Mouse (Mus musculus) hindbrain, embryonic 16.5 days (tissue): ENCODE results near the gene Efna4. TPM values are rescaled to one million over a fixed set of nuclear protein-coding genes. Genes with fewer than 3 reads are reported as not detected.

Source experiments
- ATAC-seq: fragments of 200-750 bp; cut with Nextera tagmentation; 2 replicates; pipeline ENCODE4 v1.8.0; 2017; ENCODE audit warnings: moderate TSS enrichment, moderate library complexity
- H3K27ac ChIP-seq: fragments of 300-500 bp; sonication (generic); 2 replicates; pipeline ENCODE4 v1.5.1; 2014; ENCODE audit warnings: low read depth, mild to moderate bottlenecking, control low read depth, low read length, moderate library complexity
- H3K27me3 ChIP-seq: fragments of 300-500 bp; sonication (generic); replicated peaks from 2 replicates; pipeline ENCODE4 v1.6.1; 2014; ENCODE audit warnings: low read length; ENCODE audit not compliant: control insufficient read depth, insufficient read depth
- H3K36me3 ChIP-seq: fragments of 300-500 bp; sonication (generic); 2 replicates; pipeline ENCODE4 v1.6.1; 2014; ENCODE audit warnings: mild to moderate bottlenecking, low read length, moderate library complexity, mixed read lengths; ENCODE audit not compliant: control insufficient read depth, insufficient read depth
- H3K4me1 ChIP-seq: fragments of 300-500 bp; sonication (generic); 2 replicates; pipeline ENCODE4 v1.6.1; 2014; ENCODE audit warnings: low read depth, low read length; ENCODE audit not compliant: control insufficient read depth, insufficient read depth
- H3K4me2 ChIP-seq: fragments of 300-500 bp; sonication (generic); 2 replicates; pipeline ENCODE4 v1.6.1; 2014; ENCODE audit warnings: mild to moderate bottlenecking, low read length, control low read depth, moderate library complexity
- H3K4me3 ChIP-seq: fragments of 300-500 bp; sonication (generic); 2 replicates; pipeline ENCODE4 v1.5.1; 2014; ENCODE audit warnings: mild to moderate bottlenecking, low read length, control low read depth, moderate library complexity
- H3K9ac ChIP-seq: fragments of 300-500 bp; sonication (generic); 2 replicates; pipeline ENCODE4 v1.6.1; 2014; ENCODE audit warnings: low read depth, mild to moderate bottlenecking, control low read depth, low read length, moderate library complexity
- H3K9me3 ChIP-seq: fragments of 300-500 bp; sonication (generic); 2 replicates; pipeline ENCODE4 v1.6.1; 2014; ENCODE audit warnings: mild to moderate bottlenecking, low read length, moderate library complexity; ENCODE audit not compliant: control insufficient read depth
- WGBS: fragments of 180-500 bp; shearing (Covaris S2); extraction: QIAGEN DNeasy Blood & Tissue Kit; methylation state at CpG from one replicate; pipeline ENCODE4 v1.1.7; 2014; 5-methylcytosine and 5-hydroxymethylcytosine counted together
- polyA plus RNA-seq: library from polyadenylated mRNA; unstranded; fragments of >200 nt; fragmentation: Nextera tagmentation; extraction: Ambion mirVana; gene quantifications from 2 replicates; pipeline ENCODE4 v1.2.1, GENCODE M21; 2015

Gene Efna4
- polyA plus RNA-seq, 1 experiment from 2014 or later = 3.9 TPM

DNA sequence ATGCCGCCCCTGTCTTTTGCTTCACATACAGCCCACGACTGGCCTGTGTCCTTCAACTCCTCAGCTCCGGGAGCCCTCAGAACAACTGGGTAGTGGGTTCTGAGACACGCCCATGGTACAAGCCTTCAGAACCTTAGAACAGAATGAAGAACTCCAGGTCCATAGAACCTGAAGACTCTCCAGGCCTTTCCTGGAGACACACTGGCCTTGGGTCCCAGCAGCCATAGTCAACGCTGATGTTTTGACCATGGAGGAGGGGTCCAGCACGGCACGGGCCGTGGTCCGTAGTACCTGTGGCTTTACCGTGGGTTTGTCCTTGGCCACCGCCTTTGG, 27.3 kb upstream of the Efna4 start, which contains the start of gene Dcst1:
Dcst1 (minus strand) TSS at position 101 of the 333 bp plus-strand sequence.
- Histone ChIP-seq H3K4me1 (no peaks in the 10 kb centered on the region), H3K9me3 (no peaks in the 10 kb centered on the region), H3K27me3 (no peaks in the 10 kb centered on the region), H3K36me3 (no peaks in the 10 kb centered on the region), H3K9ac (no peak within 1 kb of the TSS), H3K27ac (no peak within 1 kb of the TSS), H3K4me2 (no peak within 1 kb of the TSS), H3K4me3 (no peak within 1 kb of the TSS)
- WGBS = 81% methylated on average over 11 of the region's 11 CpGs
- ATAC-seq = no peak

- Histone ChIP-seq H3K4me1 (no peaks in the 10 kb centered on the region), H3K4me3 (no peak overlapping the region), H3K36me3 (no peaks in the 10 kb centered on the region), H3K27me3 (no peaks in the 10 kb centered on the region), H3K9me3 (no peaks in the 10 kb centered on the region), H3K27ac (no peak overlapping the region), H3K4me2 (no peak overlapping the region), H3K9ac (no peak overlapping the region)
- no peak for ATAC-seq
- WGBS = 57% methylated on average over 8 of the region's 8 CpGs
These were observed 26.8 kb upstream of the Efna4 start for GRCm38 (mm10) chr3:89364631-89365030.

- Histone ChIP-seq H3K4me1 (no peaks in the 10 kb centered on the region), H3K9me3 (no peaks in the 10 kb centered on the region), H3K4me2 (no peak within 1 kb of the TSS), H3K27ac (no peak within 1 kb of the TSS), H3K27me3 (no peaks in the 10 kb centered on the region; the same call in 1 of the 2 replicates), H3K9ac (no peak within 1 kb of the TSS), H3K4me3 (no peak within 1 kb of the TSS), H3K36me3 (no peaks in the 10 kb centered on the region)
- no peak for ATAC-seq
- 85% methylated on average over 7 of the region's 7 CpGs for WGBS
These were observed 23.8 kb upstream of the Efna4 start, which contains the start of gene Dcst2 for GRCm38 (mm10) chr3:89361675-89362074. Gene Dcst2, plus strand, starts transcription at chr3:89361975.

DNA sequence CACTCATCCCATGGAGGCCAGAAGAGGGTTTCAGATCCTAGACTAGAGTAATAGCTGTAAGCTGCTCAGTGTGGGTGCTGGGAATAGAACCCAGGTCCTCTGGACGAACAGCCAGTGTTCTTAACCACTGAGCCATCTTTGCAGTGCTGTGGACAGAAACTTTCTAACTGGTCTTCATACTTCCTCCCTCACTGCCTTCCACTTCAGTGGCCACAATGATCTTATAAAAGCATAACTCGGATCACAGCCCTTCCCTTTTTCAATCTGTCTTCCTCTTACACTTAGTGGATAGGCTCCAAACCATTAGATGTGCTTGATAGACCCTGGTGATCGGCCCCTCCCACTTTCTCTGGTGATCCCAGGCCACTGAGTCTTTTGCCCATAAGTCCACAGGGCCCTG, 22.4 kb upstream of the Efna4 start:
- Histone ChIP-seq H3K4me3 (no peak overlapping the region), H3K27me3 (no peaks in the 10 kb centered on the region; the same call in 1 of the 2 replicates), H3K9me3 (no peaks in the 10 kb centered on the region), H3K4me1 (no peaks in the 10 kb centered on the region), H3K27ac (no peak overlapping the region), H3K36me3 (no peaks in the 10 kb centered on the region), H3K4me2 (no peak overlapping the region), H3K9ac (no peak overlapping the region)
- ATAC-seq = no peak
- 75% methylated on average over 3 of the region's 3 CpGs for WGBS

DNA sequence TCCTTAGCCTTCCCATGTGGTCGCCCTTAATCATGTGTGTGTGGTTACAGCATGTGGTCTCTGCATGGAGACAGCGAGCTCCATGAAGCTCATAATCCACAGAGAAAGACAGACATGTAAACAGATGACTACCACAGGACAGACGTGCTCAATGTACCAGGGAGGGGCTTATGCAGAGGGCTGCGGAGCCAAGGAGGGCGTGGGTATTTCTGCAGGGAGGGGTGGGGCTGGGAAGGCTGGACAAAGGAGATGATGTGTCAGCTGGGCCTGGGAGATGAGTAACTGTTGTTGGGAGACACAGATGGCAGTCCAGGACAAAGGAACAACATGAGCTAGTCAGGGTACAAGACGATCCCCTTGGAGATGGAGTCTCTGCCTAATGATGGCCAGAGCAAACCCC, 21.8 kb upstream of the Efna4 start:
- WGBS = 52% methylated on average over 6 of the region's 6 CpGs
- H3K4me3 ChIP-seq = no peak overlapping the region
- ATAC-seq = no peak
- H3K9ac ChIP-seq = no peak overlapping the region
- no peaks in the 10 kb centered on the region; the same call in 1 of the 2 replicates for H3K27me3 ChIP-seq
- no peaks in the 10 kb centered on the region for H3K36me3 ChIP-seq
- no peak overlapping the region for H3K27ac ChIP-seq
- H3K4me1 ChIP-seq = no peaks in the 10 kb centered on the region
- H3K4me2 ChIP-seq = no peak overlapping the region
- no peaks in the 10 kb centered on the region for H3K9me3 ChIP-seq

GRCm38 (mm10) chr3:89356029-89356428, 18.2 kb upstream of the Efna4 start:
- Histone ChIP-seq H3K9ac (no peak overlapping the region), H3K27me3 (no peaks in the 10 kb centered on the region; the same call in 1 of the 2 replicates), H3K9me3 (no peaks in the 10 kb centered on the region), H3K36me3 (no peaks in the 10 kb centered on the region), H3K27ac (no peak overlapping the region), H3K4me1 (peaks cover 2% of the 10 kb centered on the region; the same call in 1 of the 2 replicates), H3K4me2 (no peak overlapping the region), H3K4me3 (no peak overlapping the region)
- ATAC-seq = no peak
- 74% methylated on average over 9 of the region's 9 CpGs for WGBS

- Histone ChIP-seq H3K36me3 (no peaks in the 10 kb centered on the region), H3K4me2 (no peak overlapping the region), H3K9me3 (no peaks in the 10 kb centered on the region), H3K27ac (no peak overlapping the region), H3K4me3 (no peak overlapping the region), H3K4me1 (peaks cover 5% of the 10 kb centered on the region; the same call in 1 of the 2 replicates), H3K9ac (no peak overlapping the region), H3K27me3 (no peaks in the 10 kb centered on the region; the same call in 1 of the 2 replicates)
- no peak for ATAC-seq
- 79% methylated on average over 6 of the region's 6 CpGs for WGBS
These were observed 17.7 kb upstream of the Efna4 start for GRCm38 (mm10) chr3:89355512-89355902.

GRCm38 (mm10) chr3:89354816-89355511, 17.1 kb upstream of the Efna4 start:
- H3K36me3 ChIP-seq = no peaks in the 10 kb centered on the region
- H3K27me3 ChIP-seq = no peaks in the 10 kb centered on the region; the same call in 1 of the 2 replicates
- H3K4me3 ChIP-seq = no peak overlapping the region
- H3K27ac ChIP-seq = no peak overlapping the region
- peaks cover 6% of the 10 kb centered on the region; the same call in 1 of the 2 replicates for H3K4me1 ChIP-seq
- no peaks in the 10 kb centered on the region for H3K9me3 ChIP-seq
- WGBS = 18% methylated on average over 5 of the region's 5 CpGs
- H3K4me2 ChIP-seq = no peak overlapping the region
- no peak overlapping the region for H3K9ac ChIP-seq
- ATAC-seq = no peak

GRCm38 (mm10) chr3:89351271-89351670, 13.4 kb upstream of the Efna4 start:
- H3K36me3 ChIP-seq = no peaks in the 10 kb centered on the region
- no peak for ATAC-seq
- H3K27ac ChIP-seq = no peak overlapping the region
- H3K4me1 ChIP-seq = peaks cover 13% of the 10 kb centered on the region
- WGBS = 68% methylated on average over 5 of the region's 5 CpGs
- no peaks in the 10 kb centered on the region for H3K9me3 ChIP-seq
- H3K27me3 ChIP-seq = no peaks in the 10 kb centered on the region
- no peak overlapping the region for H3K4me2 ChIP-seq
- H3K9ac ChIP-seq = no peak overlapping the region
- no peak overlapping the region for H3K4me3 ChIP-seq
